In genomic region chr11:106780089-106780425, GRCm38 (mm10) we compare ENCODE assay signal across 7 mouse cellular contexts. TPM values are rescaled to one million over a fixed set of nuclear protein-coding genes. Genes with fewer than 3 reads are reported as not detected.
A peak's percentile ranks its signal among the peaks of the same experiment; 100 is the strongest.
DNase-seq lines count a peak whose midpoint lies in the region; ATAC-seq and TF ChIP-seq lines count a peak whose summit lies in the region.

No protein-coding gene starts in this region.

- no peaks in the 10 kb centered on the region for H3K9me3 ChIP-seq in lung, embryonic 14.5 days (ENCODE audit: low read depth, low read length)
- H3K9me3 ChIP-seq in forebrain, embryonic 10.5 days: no peaks in the 10 kb centered on the region
- H3K9me3 ChIP-seq in limb, embryonic 10.5 days (replicated peaks): no peaks in the 10 kb centered on the region
- H3K9me3 ChIP-seq in neural tube, embryonic 14.5 days (ENCODE audit: control insufficient read depth, low read length): no peaks in the 10 kb centered on the region

- H3K4me3 ChIP-seq in lung, embryonic 14.5 days (ENCODE audit: low read depth, low read length): peak overlapping the region; percentile 79
- H3K4me3 ChIP-seq in forebrain, embryonic 10.5 days: peak overlapping the region; percentile 93; the same call in 1 of the 2 replicates
- peak overlapping the region; percentile 72; the same call in 1 of the 2 replicates for H3K4me3 ChIP-seq in limb, embryonic 10.5 days
- no peak overlapping the region; the same call in 1 of the 2 replicates for H3K4me3 ChIP-seq in neural tube, embryonic 14.5 days (ENCODE audit: low read depth, low read length)

- TF ChIP-seq CTCF in lung, embryonic 14.5 days (IDR thresholded peaks at IDR 0.05; ENCODE audit: low read depth): no peak

- H3K36me3 ChIP-seq in lung, embryonic 14.5 days (ENCODE audit: insufficient read depth): peaks cover 67% of the 10 kb centered on the region
- peaks cover 74% of the 10 kb centered on the region for H3K36me3 ChIP-seq in forebrain, embryonic 10.5 days (replicated peaks)
- peaks cover 76% of the 10 kb centered on the region for H3K36me3 ChIP-seq in limb, embryonic 10.5 days
- peaks cover 49% of the 10 kb centered on the region for H3K36me3 ChIP-seq in neural tube, embryonic 14.5 days (ENCODE audit: control insufficient read depth, insufficient read depth, low read length)

- 61% methylated on average over 4 of the region's 4 CpGs for WGBS in lung, embryonic 14.5 days
- 79% methylated on average over 4 of the region's 4 CpGs for whole genome bisulfite sequencing in forebrain, embryonic 10.5 days
- WGBS in limb, embryonic 10.5 days: 69% methylated on average over 4 of the region's 4 CpGs
- WGBS in neural tube, embryonic 14.5 days: 76% methylated on average over 4 of the region's 4 CpGs

- H3K4me1 ChIP-seq in lung, embryonic 14.5 days (ENCODE audit: insufficient read depth): no peaks in the 10 kb centered on the region
- peaks cover 25% of the 10 kb centered on the region for H3K4me1 ChIP-seq in forebrain, embryonic 10.5 days
- H3K4me1 ChIP-seq in limb, embryonic 10.5 days: peaks cover 2% of the 10 kb centered on the region; the same call in 1 of the 2 replicates
- H3K4me1 ChIP-seq in neural tube, embryonic 14.5 days (ENCODE audit: control insufficient read depth, insufficient read depth, low read length): peaks cover 7% of the 10 kb centered on the region; the same call in 1 of the 2 replicates

- peak overlapping the region; percentile 81 for H3K4me2 ChIP-seq in lung, embryonic 14.5 days
- H3K4me2 ChIP-seq in neural tube, embryonic 14.5 days (ENCODE audit: low read depth, low read length): peak overlapping the region; percentile 91

- ATAC-seq in lung, embryonic 14.5 days (ENCODE audit: insufficient read depth): no peak
- no peak for ATAC-seq in neural tube, embryonic 14.5 days (ENCODE audit: low read depth)

- DNase-seq in lung, embryonic 14.5 days: no peak
- DNase-seq in lung, postnatal 4 days: no peak
- peak; percentile 18 for DNase-seq in forebrain, embryonic 10.5 days (ENCODE audit: extremely low spot score, low spot score)
- no peak for DNase-seq in limb, embryonic 10.5 days (ENCODE audit: low spot score)
- no peak for DNase-seq in ovary, postnatal 10 days (ENCODE audit: low spot score)
- DNase-seq in thymus, postnatal 14 days: no peak

- H3K27ac ChIP-seq in lung, embryonic 14.5 days (ENCODE audit: low read depth): peak overlapping the region; percentile 95
- no peak overlapping the region for H3K27ac ChIP-seq in forebrain, embryonic 10.5 days
- H3K27ac ChIP-seq in limb, embryonic 10.5 days: no peak overlapping the region
- H3K27ac ChIP-seq in neural tube, embryonic 14.5 days (ENCODE audit: low read depth, low read length): peak overlapping the region; percentile 88

- H3K9ac ChIP-seq in lung, embryonic 14.5 days: no peak overlapping the region
- H3K9ac ChIP-seq in neural tube, embryonic 14.5 days (replicated peaks; ENCODE audit: low read depth, low read length): no peak overlapping the region

- no peaks in the 10 kb centered on the region for H3K27me3 ChIP-seq in lung, embryonic 14.5 days (ENCODE audit: insufficient read depth, low read length)
- no peaks in the 10 kb centered on the region for H3K27me3 ChIP-seq in forebrain, embryonic 10.5 days (ENCODE audit: poor library complexity, severe bottlenecking)
- no peaks in the 10 kb centered on the region for H3K27me3 ChIP-seq in limb, embryonic 10.5 days (ENCODE audit: low read depth, poor library complexity, severe bottlenecking)
- no peaks in the 10 kb centered on the region for H3K27me3 ChIP-seq in neural tube, embryonic 14.5 days (ENCODE audit: control insufficient read depth, insufficient read depth, low read length)

RNA-seq across cellular contexts. Expression of gene Polg2, which starts 0.7 kb away (rescaled TPM):
- 8.6 and 9.9 TPM in 2 replicates for polyA plus RNA-seq in lung, embryonic 14.5 days (2014; fragmentation: Nextera tagmentation; extraction: Ambion mirVana)
- 10.1 and 10.9 TPM in 2 replicates for polyA plus RNA-seq in forebrain, embryonic 10.5 days (2016; fragmentation: Nextera tagmentation; extraction: Ambion mirVana)
- polyA plus RNA-seq in limb, embryonic 10.5 days (2016; fragmentation: Nextera tagmentation; extraction: Ambion mirVana): 10.7 and 11.2 TPM in 2 replicates
- 10.3 and 10.4 TPM in 2 replicates for polyA plus RNA-seq in neural tube, embryonic 14.5 days (2014; fragmentation: Nextera tagmentation; extraction: Ambion mirVana)

RNA-seq across cellular contexts. Expression of gene Ddx5, which starts 8.9 kb away (rescaled TPM):
- polyA plus RNA-seq in lung, embryonic 14.5 days (2014; fragmentation: Nextera tagmentation; extraction: Ambion mirVana): 408 and 429 TPM in 2 replicates
- polyA plus RNA-seq in forebrain, embryonic 10.5 days (2016; fragmentation: Nextera tagmentation; extraction: Ambion mirVana): 311 and 330 TPM in 2 replicates
- 319 and 354 TPM in 2 replicates for polyA plus RNA-seq in limb, embryonic 10.5 days (2016; fragmentation: Nextera tagmentation; extraction: Ambion mirVana)
- 447 and 486 TPM in 2 replicates for polyA plus RNA-seq in neural tube, embryonic 14.5 days (2014; fragmentation: Nextera tagmentation; extraction: Ambion mirVana)

RNA-seq across cellular contexts. Expression of gene Cep95, which starts 9.0 kb away (rescaled TPM):
- polyA plus RNA-seq in lung, embryonic 14.5 days (2014; fragmentation: Nextera tagmentation; extraction: Ambion mirVana): 17.1 and 18.8 TPM in 2 replicates
- 18.7 and 20.0 TPM in 2 replicates for polyA plus RNA-seq in forebrain, embryonic 10.5 days (2016; fragmentation: Nextera tagmentation; extraction: Ambion mirVana)
- 18.0 and 19.0 TPM in 2 replicates for polyA plus RNA-seq in limb, embryonic 10.5 days (2016; fragmentation: Nextera tagmentation; extraction: Ambion mirVana)
- polyA plus RNA-seq in neural tube, embryonic 14.5 days (2014; fragmentation: Nextera tagmentation; extraction: Ambion mirVana): 15.1 and 18.9 TPM in 2 replicates

RNA-seq across cellular contexts. Expression of gene Milr1, which starts 29.0 kb away (rescaled TPM):
- polyA plus RNA-seq in lung, embryonic 14.5 days (2014; fragmentation: Nextera tagmentation; extraction: Ambion mirVana): 1.6 and 1.7 TPM in 2 replicates
- 0.81 and 1.00 TPM in 2 replicates for polyA plus RNA-seq in forebrain, embryonic 10.5 days (2016; fragmentation: Nextera tagmentation; extraction: Ambion mirVana)
- 0.67 and 1.2 TPM in 2 replicates for polyA plus RNA-seq in limb, embryonic 10.5 days (2016; fragmentation: Nextera tagmentation; extraction: Ambion mirVana)
- 0.51 and 1.4 TPM in 2 replicates for polyA plus RNA-seq in neural tube, embryonic 14.5 days (2014; fragmentation: Nextera tagmentation; extraction: Ambion mirVana)

RNA-seq across cellular contexts. Expression of gene Pecam1, which starts 29.6 kb away (rescaled TPM):
- 89.5 and 95.9 TPM in 2 replicates for polyA plus RNA-seq in lung, embryonic 14.5 days (2014; fragmentation: Nextera tagmentation; extraction: Ambion mirVana)
- polyA plus RNA-seq in forebrain, embryonic 10.5 days (2016; fragmentation: Nextera tagmentation; extraction: Ambion mirVana): 16.0 and 16.9 TPM in 2 replicates
- 25.9 and 28.8 TPM in 2 replicates for polyA plus RNA-seq in limb, embryonic 10.5 days (2016; fragmentation: Nextera tagmentation; extraction: Ambion mirVana)
- polyA plus RNA-seq in neural tube, embryonic 14.5 days (2014; fragmentation: Nextera tagmentation; extraction: Ambion mirVana): 9.4 and 16.9 TPM in 2 replicates

Comparison
In these comparisons a context has a peak if more than half of its experiments do, and no peak if none do; other contexts are left out.
1. H3K27ac ChIP-seq: peak in lung, embryonic 14.5 days (single experiment) and neural tube, embryonic 14.5 days (single experiment); none in forebrain, embryonic 10.5 days (single experiment) and limb, embryonic 10.5 days (single experiment).